Mouse (Mus musculus) MEL-GATA-1-ER (cell line): ENCODE results near the gene Pitpnc1.

Experiments
- DNase-seq: peaks from one replicate; pipeline ENCODE4 v3.0.0-alpha.2; 2012; ENCODE audit warnings: low read depth; ENCODE audit errors: extremely low read depth

Pitpnc1 gene

DNA sequence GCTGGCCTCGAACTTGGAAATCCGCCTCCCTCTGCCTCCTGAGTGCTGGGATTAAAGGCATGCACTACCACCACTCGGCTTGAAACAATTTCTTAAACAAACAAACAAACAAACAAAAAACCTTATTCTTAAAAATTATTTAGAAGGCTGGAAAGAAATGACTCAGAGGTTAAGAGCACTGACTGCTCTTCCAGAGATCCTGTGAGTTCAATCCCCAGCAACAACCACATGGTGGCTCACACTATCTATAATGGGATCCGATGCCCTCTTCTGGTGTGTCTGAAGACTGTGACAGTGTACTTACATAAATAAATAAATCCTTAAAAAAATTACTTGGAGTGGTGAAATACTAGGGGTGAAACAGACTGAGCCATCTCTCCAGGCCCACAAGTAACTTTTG is 309.3 kb downstream of the Pitpnc1 start:
- DNase-seq = no peak

DNA sequence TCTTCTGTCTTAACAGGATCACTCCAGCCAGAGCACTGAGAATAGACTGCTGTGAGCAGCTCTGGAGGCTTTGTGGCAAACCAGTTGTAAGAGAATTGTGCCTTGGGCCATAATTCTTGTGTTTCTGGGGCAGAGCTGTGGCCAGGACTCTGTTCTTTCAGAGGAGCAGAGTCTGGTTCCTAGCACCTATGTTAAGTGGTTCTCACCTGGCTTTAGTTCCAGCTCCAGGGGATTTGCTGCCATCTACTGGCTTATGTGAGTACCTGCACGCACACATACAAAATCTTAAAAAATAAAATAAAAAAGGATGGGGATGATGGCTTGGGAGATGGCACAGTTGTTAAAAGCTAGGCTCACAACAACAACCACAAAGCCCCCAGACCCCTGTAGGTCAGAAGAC is 311.5 kb downstream of the Pitpnc1 start:
- peak; percentile 28 for DNase-seq
